Mouse (Mus musculus): Measurements from ENCODE around the gene Phtf2. TPM values are rescaled to one million over a fixed set of nuclear protein-coding genes. Genes with fewer than 3 reads are reported as not detected.
"Not testable (repeated sequence)": the region's sequence is repeated elsewhere in the genome, so short reads cannot be mapped to it uniquely, and the experiment has no call there.

Phtf2 gene
- polyA plus RNA-seq, 1 experiment from 2014 or later = 18.2 TPM

DNA sequence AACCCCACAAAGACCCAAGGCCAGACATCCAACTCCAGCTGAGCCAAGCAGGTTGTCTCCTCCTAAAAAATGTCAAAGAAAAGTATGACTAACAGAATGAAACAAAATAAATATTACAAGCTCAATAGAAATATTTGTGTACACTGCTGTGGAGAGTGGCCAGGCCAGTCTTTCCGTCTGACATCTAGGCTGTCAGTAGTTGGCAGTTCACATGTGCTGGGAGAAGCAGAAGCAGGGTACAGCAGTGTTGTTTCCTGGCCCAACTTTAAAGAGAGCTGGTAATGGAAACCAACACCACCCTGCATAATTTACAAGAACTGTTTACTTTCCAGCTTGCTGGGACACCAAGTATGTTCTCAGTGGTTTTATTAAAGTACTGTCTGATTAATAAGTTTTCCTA lies 60.3 kb downstream of the Phtf2 start:
- ATAC-seq (replicated peaks; ENCODE audit: low FRiP score) (no peak), DNase-seq (ENCODE audit: low spot score) (no peak)
- Histone ChIP-seq H3K9me3 (ENCODE audit: control insufficient read depth, low read length) (no peaks in the 10 kb centered on the region), H3K27me3 (replicated peaks; ENCODE audit: control insufficient read depth, insufficient read depth, low read length) (no peaks in the 10 kb centered on the region), H3K4me2 (no peak overlapping the region), H3K9ac (ENCODE audit: low read depth, low read length) (no peak overlapping the region), H3K36me3 (ENCODE audit: control insufficient read depth, insufficient read depth, low read length) (no peaks in the 10 kb centered on the region), H3K27ac (ENCODE audit: low read depth, low read length) (no peak overlapping the region), H3K4me1 (replicated peaks; ENCODE audit: control insufficient read depth, insufficient read depth, low read length) (no peaks in the 10 kb centered on the region), H3K4me3 (ENCODE audit: low read depth, low read length) (no peak overlapping the region)
- WGBS = 85% methylated on average over 1 of the region's 1 CpGs

DNA sequence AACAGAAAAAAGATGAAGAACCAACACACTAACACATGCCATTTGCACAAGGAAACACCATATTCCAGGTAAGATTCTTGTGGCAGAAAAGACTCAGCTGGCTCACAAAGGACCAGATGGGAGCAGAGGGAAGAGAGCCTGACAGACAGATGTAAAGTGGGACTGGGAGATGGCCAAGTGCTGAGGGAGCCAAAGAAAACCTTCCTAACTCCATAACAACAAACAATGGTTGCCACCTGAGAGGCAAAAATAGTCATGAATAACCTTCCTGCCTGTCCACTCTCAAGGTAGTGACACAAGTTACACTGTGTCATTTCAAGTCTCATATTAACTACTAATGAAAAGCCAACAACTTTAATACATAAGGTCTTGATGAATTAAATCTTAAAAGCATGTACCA lies 60.8 kb downstream of the Phtf2 start:
- Histone ChIP-seq H3K4me1 (replicated peaks; ENCODE audit: control insufficient read depth, insufficient read depth, low read length) (peaks cover 4% of the 10 kb centered on the region; the same call in 1 of the 2 replicates), H3K9ac (ENCODE audit: low read depth, low read length) (no peak overlapping the region), H3K27me3 (replicated peaks; ENCODE audit: control insufficient read depth, insufficient read depth, low read length) (no peaks in the 10 kb centered on the region), H3K4me2 (no peak overlapping the region), H3K4me3 (ENCODE audit: low read depth, low read length) (no peak overlapping the region), H3K36me3 (ENCODE audit: control insufficient read depth, insufficient read depth, low read length) (no peaks in the 10 kb centered on the region), H3K9me3 (ENCODE audit: control insufficient read depth, low read length) (no peaks in the 10 kb centered on the region), H3K27ac (ENCODE audit: low read depth, low read length) (no peak overlapping the region)
- no peak for DNase-seq (ENCODE audit: low spot score)
- no peak for ATAC-seq (replicated peaks; ENCODE audit: low FRiP score)

DNA sequence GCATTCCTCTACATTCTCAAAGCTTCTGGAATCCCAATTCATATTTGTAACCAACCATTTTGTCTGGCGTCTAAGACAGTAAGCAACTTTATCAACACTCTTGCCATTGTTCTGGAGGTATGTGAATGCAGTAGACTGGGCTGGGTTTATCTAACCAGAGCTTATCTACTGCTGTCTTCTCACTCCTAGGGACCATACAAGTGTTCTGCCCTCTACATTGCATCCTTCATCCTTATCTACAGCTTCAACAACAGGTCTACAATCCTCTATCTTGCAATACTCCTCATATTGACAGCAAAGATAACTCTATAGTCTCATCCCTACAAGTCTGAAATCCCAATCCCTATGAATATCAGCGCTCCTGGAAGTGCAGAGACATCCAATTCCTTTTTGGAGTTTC lies 66.8 kb downstream of the Phtf2 start:
- 55% methylated on average over 2 of the region's 2 CpGs for WGBS
- no peak overlapping the region for H3K9ac ChIP-seq (ENCODE audit: low read depth, low read length)
- no peaks in the 10 kb centered on the region for H3K27me3 ChIP-seq (replicated peaks; ENCODE audit: control insufficient read depth, insufficient read depth, low read length)
- no peaks in the 10 kb centered on the region for H3K9me3 ChIP-seq (ENCODE audit: control insufficient read depth, low read length)
- H3K4me1 ChIP-seq (replicated peaks; ENCODE audit: control insufficient read depth, insufficient read depth, low read length) = peaks cover 8% of the 10 kb centered on the region
- H3K36me3 ChIP-seq (ENCODE audit: control insufficient read depth, insufficient read depth, low read length) = no peaks in the 10 kb centered on the region
- no peak for DNase-seq (ENCODE audit: low spot score)
- H3K4me3 ChIP-seq (ENCODE audit: low read depth, low read length) = no peak overlapping the region
- H3K4me2 ChIP-seq = no peak overlapping the region
- peak; percentile 81 for ATAC-seq (replicated peaks; ENCODE audit: low FRiP score)
- H3K27ac ChIP-seq (ENCODE audit: low read depth, low read length) = no peak overlapping the region

DNA sequence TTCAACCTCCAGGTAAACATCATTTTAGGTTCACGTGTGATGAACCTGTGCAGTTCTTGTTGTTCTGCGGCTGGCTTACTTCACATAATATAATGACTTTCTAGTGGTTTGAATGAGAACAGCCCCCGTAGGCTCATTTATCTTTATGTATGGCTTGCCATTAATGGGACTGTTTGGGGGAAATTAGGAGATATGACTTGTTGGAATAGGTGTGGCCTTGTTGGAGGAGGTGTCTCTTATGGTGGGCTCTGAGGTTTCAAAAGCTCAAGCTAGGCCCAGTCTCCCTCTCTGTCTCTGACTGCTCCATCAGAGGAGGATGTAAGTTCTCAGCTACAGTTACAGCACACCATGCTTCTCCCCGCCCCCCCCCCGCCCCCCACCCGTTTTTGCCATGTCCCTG lies 71.5 kb downstream of the Phtf2 start:
- peaks cover 3% of the 10 kb centered on the region for H3K4me1 ChIP-seq (replicated peaks; ENCODE audit: control insufficient read depth, insufficient read depth, low read length)
- no peaks in the 10 kb centered on the region for H3K27me3 ChIP-seq (replicated peaks; ENCODE audit: control insufficient read depth, insufficient read depth, low read length)
- peak; percentile 52; the same call in 1 of the 2 replicates for ATAC-seq (replicated peaks; ENCODE audit: low FRiP score)
- H3K27ac ChIP-seq (ENCODE audit: low read depth, low read length) = no peak overlapping the region
- H3K9me3 ChIP-seq (ENCODE audit: control insufficient read depth, low read length) = no peaks in the 10 kb centered on the region
- WGBS = 76% methylated on average over 6 of the region's 6 CpGs
- DNase-seq (ENCODE audit: low spot score) = no peak
- H3K9ac ChIP-seq (ENCODE audit: low read depth, low read length) = no peak overlapping the region
- H3K4me3 ChIP-seq (ENCODE audit: low read depth, low read length) = no peak overlapping the region
- no peak overlapping the region for H3K4me2 ChIP-seq
- H3K36me3 ChIP-seq (ENCODE audit: control insufficient read depth, insufficient read depth, low read length) = no peaks in the 10 kb centered on the region; the same call in 1 of the 2 replicates

DNA sequence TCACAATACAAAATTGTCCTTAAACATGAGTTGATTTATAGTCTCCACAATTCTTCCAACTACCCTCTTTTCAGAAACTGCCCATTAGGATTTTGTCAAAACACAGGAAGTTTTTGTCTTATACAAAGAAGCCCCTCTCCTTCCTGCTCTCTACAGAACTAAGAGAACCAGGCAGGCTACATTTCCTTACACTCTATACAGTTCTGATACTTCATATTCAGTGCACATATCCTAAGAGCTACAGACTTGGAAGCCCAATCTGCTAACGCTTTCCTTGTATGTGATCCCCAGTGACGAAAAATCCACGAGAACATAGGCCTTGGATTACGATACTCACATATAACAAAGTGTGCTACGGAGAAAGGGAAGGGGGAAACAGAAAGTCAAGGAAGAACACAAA lies 86.0 kb downstream of the Phtf2 start:
- Histone ChIP-seq H3K4me1 (replicated peaks; ENCODE audit: control insufficient read depth, insufficient read depth, low read length) (no peaks in the 10 kb centered on the region), H3K9ac (ENCODE audit: low read depth, low read length) (no peak overlapping the region), H3K27ac (ENCODE audit: low read depth, low read length) (no peak overlapping the region), H3K4me2 (no peak overlapping the region), H3K36me3 (ENCODE audit: control insufficient read depth, insufficient read depth, low read length) (peaks cover 4% of the 10 kb centered on the region; the same call in 1 of the 2 replicates), H3K4me3 (ENCODE audit: low read depth, low read length) (no peak overlapping the region), H3K9me3 (ENCODE audit: control insufficient read depth, low read length) (no peaks in the 10 kb centered on the region), H3K27me3 (replicated peaks; ENCODE audit: control insufficient read depth, insufficient read depth, low read length) (no peaks in the 10 kb centered on the region)
- no peak for ATAC-seq (replicated peaks; ENCODE audit: low FRiP score)
- no peak for DNase-seq (ENCODE audit: low spot score)
- 95% methylated on average over 5 of the region's 5 CpGs for WGBS

DNA sequence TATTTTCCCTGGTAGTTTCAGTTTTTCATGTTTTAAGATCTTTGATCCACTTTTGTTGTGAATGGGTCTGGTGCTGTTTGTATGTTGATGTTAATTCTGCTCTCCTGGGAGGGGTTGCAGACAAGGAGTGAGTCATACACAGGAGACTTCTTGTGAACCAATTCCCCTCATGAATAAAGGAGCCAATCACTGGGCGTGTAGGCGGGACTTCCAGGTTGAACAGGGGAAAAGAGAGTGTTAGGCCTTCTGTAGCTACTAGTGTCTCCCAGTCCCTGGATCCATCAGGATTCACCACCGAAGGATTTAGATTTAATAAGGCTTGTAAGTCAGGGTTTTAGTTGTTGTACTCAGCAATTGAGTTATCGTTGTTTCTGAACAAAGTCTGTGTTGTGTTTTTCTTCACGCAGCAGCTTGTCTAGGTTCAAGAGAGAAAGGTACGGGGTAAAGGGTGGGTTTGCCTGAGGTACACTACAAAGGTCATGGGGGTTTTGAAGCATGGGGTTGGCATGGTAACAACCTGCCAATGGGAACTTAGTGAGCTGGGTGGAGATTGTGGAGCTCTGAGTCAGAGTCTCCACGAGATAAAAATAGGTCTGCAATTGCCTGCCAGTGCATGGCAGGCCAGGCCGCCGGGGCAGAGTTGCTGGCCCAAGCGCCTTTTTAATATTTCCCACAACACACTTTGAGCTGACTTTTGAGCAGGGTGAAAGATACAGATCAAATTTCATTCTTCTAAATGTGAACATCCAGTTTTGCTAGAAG lies 90.0 kb downstream of the Phtf2 start:
- Histone ChIP-seq H3K4me1 (replicated peaks; ENCODE audit: control insufficient read depth, insufficient read depth, low read length) (no peaks in the 10 kb centered on the region), H3K9ac (ENCODE audit: low read depth, low read length) (no peak overlapping the region), H3K27ac (ENCODE audit: low read depth, low read length) (no peak overlapping the region), H3K9me3 (ENCODE audit: control insufficient read depth, low read length) (no peaks in the 10 kb centered on the region), H3K27me3 (replicated peaks; ENCODE audit: control insufficient read depth, insufficient read depth, low read length) (no peaks in the 10 kb centered on the region), H3K4me2 (no peak overlapping the region), H3K36me3 (ENCODE audit: control insufficient read depth, insufficient read depth, low read length) (peaks cover 4% of the 10 kb centered on the region; the same call in 1 of the 2 replicates), H3K4me3 (ENCODE audit: low read depth, low read length) (no peak overlapping the region)
- no peak for DNase-seq (ENCODE audit: low spot score)
- 76% methylated on average over 10 of the region's 10 CpGs for WGBS
- peak; percentile 68 for ATAC-seq (replicated peaks; ENCODE audit: low FRiP score)

DNA sequence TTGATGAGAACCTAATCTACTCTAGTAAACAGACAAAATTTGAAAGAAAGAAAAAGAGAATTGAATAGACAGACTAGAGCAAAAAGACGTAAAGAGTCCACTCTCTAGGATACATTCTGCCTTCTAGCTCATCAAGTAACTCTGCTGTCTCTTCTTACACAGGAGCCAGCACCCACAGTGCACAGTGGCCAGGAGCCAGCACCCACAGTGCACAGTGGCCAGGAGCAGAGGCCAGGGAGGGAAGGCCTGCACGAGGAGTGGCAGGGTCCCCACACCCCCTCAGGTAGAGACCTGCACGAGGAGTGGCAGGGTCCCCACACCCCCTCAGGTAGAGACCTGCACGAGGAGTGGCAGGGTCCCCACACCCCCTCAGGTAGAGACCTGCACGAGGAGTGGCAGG lies 95.5 kb downstream of the Phtf2 start:
- not testable (repeated sequence) for H3K4me3 ChIP-seq (ENCODE audit: low read depth, low read length); H3K27ac ChIP-seq (ENCODE audit: low read depth, low read length); H3K9ac ChIP-seq (ENCODE audit: low read depth, low read length); H3K27me3 ChIP-seq (replicated peaks; ENCODE audit: control insufficient read depth, insufficient read depth, low read length); H3K9me3 ChIP-seq (ENCODE audit: control insufficient read depth, low read length); H3K4me2 ChIP-seq; H3K36me3 ChIP-seq (ENCODE audit: control insufficient read depth, insufficient read depth, low read length); H3K4me1 ChIP-seq (replicated peaks; ENCODE audit: control insufficient read depth, insufficient read depth, low read length); DNase-seq (ENCODE audit: low spot score); ATAC-seq (replicated peaks; ENCODE audit: low FRiP score)
- 94% methylated on average over 3 of the region's 5 CpGs for WGBS

DNA sequence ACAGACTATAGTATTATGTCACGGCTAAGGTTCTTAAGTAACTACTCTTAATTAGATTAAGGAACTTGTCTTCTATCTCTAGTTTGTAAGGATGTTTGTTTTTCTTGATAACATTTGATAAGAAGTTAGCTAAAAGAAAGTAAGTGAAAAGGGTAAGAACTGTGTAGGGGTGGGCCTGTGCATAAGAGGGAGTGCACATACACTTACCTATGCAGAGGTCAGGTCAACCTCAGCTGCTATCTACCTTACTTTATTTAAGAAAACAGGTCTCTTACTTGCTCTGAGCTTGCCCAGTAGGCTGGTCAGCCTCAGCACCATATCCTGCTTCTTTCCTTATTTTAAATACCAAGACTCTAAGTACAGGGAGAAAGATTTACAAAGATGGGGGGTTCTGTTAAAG lies 100.8 kb downstream of the Phtf2 start:
- Histone ChIP-seq H3K4me1 (replicated peaks; ENCODE audit: control insufficient read depth, insufficient read depth, low read length) (peaks cover 10% of the 10 kb centered on the region), H3K27me3 (replicated peaks; ENCODE audit: control insufficient read depth, insufficient read depth, low read length) (no peaks in the 10 kb centered on the region), H3K27ac (ENCODE audit: low read depth, low read length) (no peak overlapping the region), H3K4me3 (ENCODE audit: low read depth, low read length) (no peak overlapping the region), H3K36me3 (ENCODE audit: control insufficient read depth, insufficient read depth, low read length) (0 out of 2 replicates have a peak, but pooled peaks cover 3% of the 10 kb centered on the region), H3K4me2 (no peak overlapping the region), H3K9me3 (ENCODE audit: control insufficient read depth, low read length) (no peaks in the 10 kb centered on the region), H3K9ac (ENCODE audit: low read depth, low read length) (no peak overlapping the region)
- no peak for ATAC-seq (replicated peaks; ENCODE audit: low FRiP score)
- no peak for DNase-seq (ENCODE audit: low spot score)
- WGBS = 81% methylated on average over 1 of the region's 1 CpGs

DNA sequence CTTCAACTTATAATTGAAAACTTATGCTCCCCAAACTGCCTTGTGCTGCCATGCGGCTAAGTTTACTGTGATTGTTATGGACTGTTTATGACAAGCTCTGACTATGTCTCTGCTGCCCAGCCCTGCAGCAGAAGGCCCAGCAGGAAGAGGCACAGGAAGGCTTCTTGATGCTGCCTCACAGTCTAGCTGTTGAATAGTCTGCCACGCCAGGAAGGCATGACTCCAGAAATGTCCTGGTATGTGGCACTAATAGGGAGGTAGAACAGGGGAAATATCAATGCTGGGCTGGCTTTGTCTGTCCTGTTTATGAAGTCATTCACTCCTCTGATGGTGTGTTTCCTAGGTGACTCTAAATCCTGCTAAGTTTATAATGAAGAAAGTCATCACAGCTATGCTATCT lies 102.7 kb downstream of the Phtf2 start:
- DNase-seq (ENCODE audit: low spot score) = no peak
- no peak overlapping the region for H3K27ac ChIP-seq (ENCODE audit: low read depth, low read length)
- H3K4me2 ChIP-seq = no peak overlapping the region
- no peak overlapping the region for H3K4me3 ChIP-seq (ENCODE audit: low read depth, low read length)
- H3K27me3 ChIP-seq (replicated peaks; ENCODE audit: control insufficient read depth, insufficient read depth, low read length) = no peaks in the 10 kb centered on the region
- H3K4me1 ChIP-seq (replicated peaks; ENCODE audit: control insufficient read depth, insufficient read depth, low read length) = peaks cover 10% of the 10 kb centered on the region
- H3K36me3 ChIP-seq (ENCODE audit: control insufficient read depth, insufficient read depth, low read length) = 0 out of 2 replicates have a peak, but pooled peaks cover 3% of the 10 kb centered on the region
- no peak; the same call in 1 of the 2 replicates for ATAC-seq (replicated peaks; ENCODE audit: low FRiP score)
- 67% methylated on average over 2 of the region's 2 CpGs for WGBS
- H3K9ac ChIP-seq (ENCODE audit: low read depth, low read length) = no peak overlapping the region
- no peaks in the 10 kb centered on the region for H3K9me3 ChIP-seq (ENCODE audit: control insufficient read depth, low read length)
